Mouse (Mus musculus) right cerebral cortex, postnatal 4 days (tissue): ENCODE measurements at regions not wholly inside any gene's neighbourhood (a gene's known extent, or its start where the extent isn't known, plus 50 kb on each side); places are given as distances from the start of the nearest gene placed in this dataset.

ENCODE experiments used
- DNase-seq: peaks from one replicate; pipeline ENCODE4 v3.0.0-alpha.2; 2022

GRCm38 (mm10) chr13:16762326-16762725 is 750.7 kb downstream of the Inhba start:
- no peak for DNase-seq

DNA sequence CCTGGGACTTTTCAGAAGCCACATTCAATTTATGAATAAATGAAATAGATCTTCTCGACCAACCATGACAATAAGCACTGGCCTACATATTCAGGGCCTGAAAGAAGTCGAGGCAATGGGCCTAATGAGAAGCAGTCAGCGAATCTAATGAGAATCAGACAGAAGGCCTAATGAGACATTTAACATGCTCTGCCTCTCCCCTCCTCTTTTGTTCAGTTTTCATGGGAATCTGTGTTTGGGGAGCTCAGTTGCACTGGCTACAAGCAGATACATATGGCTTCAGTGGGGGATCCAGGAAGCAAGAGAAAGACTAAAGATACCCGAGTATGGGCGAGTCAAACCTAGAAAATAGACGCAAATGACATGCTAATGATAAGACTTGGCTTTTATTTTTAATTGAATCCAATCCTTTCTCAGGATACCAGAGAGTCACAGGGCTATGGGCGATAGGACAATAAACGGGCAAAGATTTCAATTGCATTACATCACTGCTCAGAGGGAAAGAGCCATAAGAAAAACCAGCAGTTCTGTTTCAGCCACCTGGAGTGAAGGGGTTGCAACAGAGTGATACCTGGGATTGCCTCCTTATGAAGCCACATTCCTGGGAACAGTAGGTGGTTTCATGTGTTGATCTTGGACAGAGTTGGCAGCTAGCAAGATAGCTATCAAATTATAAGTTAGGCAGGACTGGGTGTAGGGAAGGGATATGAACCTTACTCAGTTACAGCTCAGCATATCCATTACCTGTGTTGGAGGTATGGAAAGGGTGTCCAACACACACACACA is 751.3 kb downstream of the Inhba start:
- no peak for DNase-seq

DNA sequence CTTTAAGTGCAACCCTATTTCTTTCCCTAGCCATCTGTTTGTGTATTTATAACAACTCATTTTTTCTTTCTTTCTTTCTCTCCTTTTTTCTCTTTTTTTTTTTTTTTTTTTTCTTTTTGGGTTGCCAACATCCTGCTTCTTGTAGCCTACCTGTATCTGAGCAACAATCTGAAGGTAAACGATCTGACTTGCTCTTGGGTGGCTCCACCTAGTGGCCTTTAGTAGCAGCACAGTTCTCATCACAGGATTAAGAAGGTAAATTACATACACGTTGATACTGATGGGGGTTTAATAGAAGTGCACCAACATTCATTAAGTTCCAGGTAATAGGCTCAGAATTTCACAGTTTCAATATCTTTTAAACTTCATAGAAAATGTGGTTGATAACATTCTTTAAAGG is 752.1 kb downstream of the Inhba start:
- DNase-seq: peak; percentile 10

DNA sequence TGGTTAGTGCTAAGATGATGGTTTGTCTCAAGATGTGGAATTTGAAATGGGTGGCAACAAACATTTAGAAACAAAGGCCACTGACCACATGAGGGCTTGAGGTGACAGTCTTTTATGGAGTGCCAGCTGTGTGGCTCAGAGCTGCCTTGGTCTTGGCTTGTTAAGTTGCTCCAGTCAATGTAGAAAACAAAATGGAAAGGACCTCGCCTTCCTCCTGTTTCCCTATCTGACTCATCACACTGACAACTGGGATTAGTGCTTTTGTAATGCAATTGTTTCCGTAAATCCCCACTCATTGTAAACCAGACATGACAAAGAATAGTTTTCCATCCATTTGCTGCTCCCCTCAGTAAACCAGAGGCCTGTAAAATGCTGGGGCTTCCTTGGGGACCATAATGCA is 757.8 kb downstream of the Inhba start:
- DNase-seq: no peak

GRCm38 (mm10) chr13:16769848-16770422 is 758.3 kb downstream of the Inhba start:
- DNase-seq: no peak

DNA sequence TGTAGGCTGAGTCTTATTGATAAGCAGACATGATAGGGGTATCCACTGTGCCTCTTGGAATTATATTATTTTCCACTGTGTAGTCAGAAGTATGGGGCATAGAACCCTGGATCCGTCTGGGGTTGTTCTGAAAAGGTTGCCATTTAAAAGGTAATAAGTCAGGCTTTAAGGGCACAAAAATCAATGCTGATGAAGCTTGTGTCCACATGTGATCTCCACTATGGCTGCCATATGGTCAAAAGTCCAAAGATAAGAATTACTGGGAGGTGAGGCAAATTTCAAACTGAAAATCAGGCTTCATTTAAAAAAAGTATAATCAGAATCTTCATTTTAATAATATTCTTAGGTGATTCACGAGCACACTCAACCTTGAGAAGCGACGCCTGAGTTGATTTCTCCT is 760.2 kb downstream of the Inhba start:
- no peak for DNase-seq

- no peak for DNase-seq
Observed at GRCm38 (mm10) chr13:16805560-16805959, 793.9 kb downstream of the Inhba start.
